Mouse (Mus musculus) retina, postnatal 7 days (tissue): Measurements from ENCODE around the gene Alb.

ENCODE experiments used
- DNase-seq: peaks from one replicate; pipeline ENCODE4 v3.0.0-alpha.2; 2012; ENCODE audit warnings: low read depth, low spot score

The Alb gene

GRCm38 (mm10) chr5:90460619-90461018 is at the start of gene Alb:
Gene Alb, plus strand, starts transcription at chr5:90460897.
- no peak for DNase-seq

- DNase-seq = no peak
Observed at GRCm38 (mm10) chr5:90414142-90414924, 46.4 kb upstream of the Alb start.

GRCm38 (mm10) chr5:90414925-90415295 is 45.8 kb upstream of the Alb start:
- no peak for DNase-seq

GRCm38 (mm10) chr5:90424625-90425024 is 36.1 kb upstream of the Alb start:
- DNase-seq = no peak

GRCm38 (mm10) chr5:90425191-90425590 is 35.5 kb upstream of the Alb start:
- no peak for DNase-seq

- DNase-seq = no peak
Observed at GRCm38 (mm10) chr5:90431053-90431452, 29.6 kb upstream of the Alb start.

- no peak for DNase-seq
Observed at GRCm38 (mm10) chr5:90439157-90439556, 21.5 kb upstream of the Alb start.

GRCm38 (mm10) chr5:90447577-90447976 is 13.1 kb upstream of the Alb start:
- no peak for DNase-seq

GRCm38 (mm10) chr5:90449961-90450360 is 10.7 kb upstream of the Alb start:
- no peak for DNase-seq

GRCm38 (mm10) chr5:90452711-90453110 is 8.0 kb upstream of the Alb start:
- no peak for DNase-seq

- no peak for DNase-seq
Observed at GRCm38 (mm10) chr5:90457241-90457640, 3.5 kb upstream of the Alb start.

- DNase-seq = no peak
Observed at GRCm38 (mm10) chr5:90458727-90459126, 2.0 kb upstream of the Alb start.

GRCm38 (mm10) chr5:90466806-90467205 is 6.1 kb downstream of the Alb start:
- no peak for DNase-seq

- DNase-seq = no peak
Observed at GRCm38 (mm10) chr5:90467245-90467644, 6.5 kb downstream of the Alb start.

GRCm38 (mm10) chr5:90470836-90471235 is 10.1 kb downstream of the Alb start:
- DNase-seq = no peak

- DNase-seq = no peak
Observed at GRCm38 (mm10) chr5:90473902-90474301, 13.2 kb downstream of the Alb start.

- no peak for DNase-seq
Observed at GRCm38 (mm10) chr5:90474369-90474768, 13.7 kb downstream of the Alb start.

GRCm38 (mm10) chr5:90476741-90477140 is 16.0 kb downstream of the Alb start:
- no peak for DNase-seq

GRCm38 (mm10) chr5:90477308-90478140 is 16.8 kb downstream of the Alb start:
- no peak for DNase-seq

GRCm38 (mm10) chr5:90478886-90479285 is 18.2 kb downstream of the Alb start:
- DNase-seq = no peak

GRCm38 (mm10) chr5:90485597-90485996 is 24.9 kb downstream of the Alb start:
- no peak for DNase-seq

GRCm38 (mm10) chr5:90488323-90488722 is 27.6 kb downstream of the Alb start:
- DNase-seq = no peak

GRCm38 (mm10) chr5:90490518-90490917 is 29.8 kb downstream of the Alb start, which contains the start of gene Afp:
Gene Afp, plus strand, starts transcription at chr5:90490737.
- no peak for DNase-seq
